Mouse (Mus musculus) left cerebral cortex, adult 18-20 months (tissue): ENCODE results near the gene Ano8. TPM values are rescaled to one million over a fixed set of nuclear protein-coding genes. Genes with fewer than 3 reads are reported as not detected.

Experiments
- DNase-seq, 2 experiments: peaks; one replicate each; pipeline ENCODE4 v3.0.0; 2021 to 2022; ENCODE audit warnings: low spot score in 2 of 2, mixed read lengths in 1 of 2
- long read RNA-seq, 2 experiments: library from polyadenylated mRNA; stranded (forward); transcript quantifications; one replicate each; pipeline ENCODE4 v2.0.0; 2021
- total RNA-seq, 2 experiments: library from RNA; stranded (reverse); gene quantifications; 2 replicates each; pipeline ENCODE4 v1.2.3; 2021

Gene Ano8
- 10 to 100 TPM; 56.2 to 58.6 TPM for total RNA-seq
- long read RNA-seq, experiment 1, transcript Ano8-201 (17 exons, 3,653 nt), result major isoform, 22 of 116 reads
- long read RNA-seq, experiment 1, partial matches to known transcripts, result 32 of 116 reads
- long read RNA-seq, experiment 1, other reads (novel, unspliced or antisense), result 59 of 116 reads
- long read RNA-seq, experiment 2, transcript Ano8-201 (17 exons, 3,653 nt), result major isoform, 19 of 64 reads
- long read RNA-seq, experiment 2, transcript Ano8-204 (18 exons, 3,785 nt), result minor isoform, 5 of 64 reads
- long read RNA-seq, experiment 2, partial matches to known transcripts, result 12 of 64 reads
- long read RNA-seq, experiment 2, other reads (novel, unspliced or antisense), result 28 of 64 reads

GRCm38 (mm10) chr8:71485142-71486135 lies at the start of gene Ano8:
TSS of gene Ano8 (minus strand) at chr8:71485963.
- DNase-seq, result peak; percentile 89 to 91

GRCm38 (mm10) chr8:71534263-71534810 lies 48.6 kb upstream of the Ano8 start:
- DNase-seq, result no peak

GRCm38 (mm10) chr8:71530735-71531467 lies 45.1 kb upstream of the Ano8 start:
- peak; percentile 30 to 36 for DNase-seq

GRCm38 (mm10) chr8:71528362-71529073 lies 42.8 kb upstream of the Ano8 start:
- no peak for DNase-seq

- DNase-seq, result no peak
These were observed 41.6 kb upstream of the Ano8 start for GRCm38 (mm10) chr8:71527162-71527870.

- DNase-seq, result no peak
These were observed 40.5 kb upstream of the Ano8 start for GRCm38 (mm10) chr8:71526272-71526671.

GRCm38 (mm10) chr8:71525226-71526050 lies 39.7 kb upstream of the Ano8 start, which contains the start of gene Ccdc194:
TSS of gene Ccdc194 (minus strand) at chr8:71525711.
- no peak for DNase-seq

- peak; percentile 92 to 96 for DNase-seq
These were observed 35.9 kb upstream of the Ano8 start for GRCm38 (mm10) chr8:71521634-71522033.

GRCm38 (mm10) chr8:71519037-71519825 lies 33.5 kb upstream of the Ano8 start:
- peak in 1 of 2 experiments; percentile 57 for DNase-seq

GRCm38 (mm10) chr8:71516786-71517185 lies 31.0 kb upstream of the Ano8 start:
- DNase-seq, result no peak

- no peak for DNase-seq
These were observed 29.3 kb upstream of the Ano8 start for GRCm38 (mm10) chr8:71515043-71515442.

GRCm38 (mm10) chr8:71513018-71513754 lies 27.4 kb upstream of the Ano8 start:
- no peak for DNase-seq

GRCm38 (mm10) chr8:71511644-71512043 lies 25.9 kb upstream of the Ano8 start, which contains the start of gene Plvap:
TSS of gene Plvap (minus strand) at chr8:71511752.
- DNase-seq, result no peak

GRCm38 (mm10) chr8:71509316-71509715 lies 23.6 kb upstream of the Ano8 start:
- no peak for DNase-seq

GRCm38 (mm10) chr8:71507589-71508104 lies 21.9 kb upstream of the Ano8 start:
- DNase-seq, result peak; percentile 71 to 91

- no peak for DNase-seq
These were observed 20.2 kb upstream of the Ano8 start for GRCm38 (mm10) chr8:71505979-71506378.

GRCm38 (mm10) chr8:71505326-71505725 lies 19.6 kb upstream of the Ano8 start:
- DNase-seq, result no peak
